Mouse (Mus musculus) ES-Bruce4 (cell line): ENCODE data around the gene Acsm2.

ENCODE experiments used
- CTCF ChIP-seq: IDR thresholded peaks from one replicate; pipeline ENCODE4 v1.8.1; 2011; ENCODE audit warnings: low read depth, low read length
- EP300 ChIP-seq: IDR thresholded peaks from 2 replicates; pipeline ENCODE4 v1.6.1; 2011; ENCODE audit warnings: low read depth, low read length; ENCODE audit not compliant: insufficient read depth
- POLR2A ChIP-seq: IDR thresholded peaks from one replicate; pipeline ENCODE4 v1.8.1; 2011; ENCODE audit warnings: low read length; ENCODE audit not compliant: insufficient read depth

DNA sequence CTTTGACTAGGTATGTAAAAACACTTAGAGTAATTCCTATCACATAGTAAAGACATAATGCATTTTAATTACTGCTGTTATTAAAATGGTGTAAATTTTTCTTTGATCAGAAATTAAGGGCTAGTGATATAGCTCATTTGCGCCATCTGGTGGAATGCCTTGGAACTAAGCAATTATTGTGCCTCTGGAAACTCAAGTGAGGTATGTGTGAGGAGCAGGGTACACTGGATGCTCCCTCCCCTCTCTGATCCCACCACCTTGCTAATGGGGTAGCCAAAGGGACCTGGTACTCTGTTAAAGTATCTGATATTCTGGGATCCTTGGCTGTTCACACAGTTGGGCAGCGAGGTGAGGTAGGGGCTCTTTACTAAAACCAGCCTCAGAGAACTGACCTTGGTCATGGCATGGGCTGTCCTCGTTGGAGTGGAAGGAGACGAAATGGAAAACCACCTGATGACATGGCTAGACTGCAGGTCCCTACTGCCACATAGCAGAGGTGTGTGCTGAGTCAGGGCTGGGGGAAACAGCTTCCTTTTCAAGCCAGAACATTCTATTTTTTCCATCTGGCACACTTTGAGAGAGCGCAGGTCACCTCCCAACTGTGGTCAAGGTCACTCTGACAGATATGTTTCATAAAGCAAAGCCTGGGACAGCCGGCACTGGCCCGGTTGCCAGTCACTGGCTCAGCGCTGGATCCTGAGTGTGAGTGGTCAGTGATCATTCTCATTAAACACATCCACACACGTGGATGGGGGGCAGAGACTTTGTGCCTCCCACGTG, 38.5 kb upstream of the Acsm2 start:
- TF ChIP-seq POLR2A (no peak), CTCF (peak; percentile 12), EP300 (no peak)
